Mouse (Mus musculus) thymus, postnatal 0 days (tissue): ENCODE measurements around the gene Gm10337. TPM values are rescaled to one million over a fixed set of nuclear protein-coding genes. Genes with fewer than 3 reads are reported as not detected.

Experiments
- DNase-seq: peaks from one replicate; pipeline ENCODE4 v3.0.0-alpha.2; 2015; ENCODE audit warnings: low spot score
- polyA plus RNA-seq: library from polyadenylated mRNA; unstranded; fragments of >200 nt; fragmentation: Nextera tagmentation; extraction: Ambion mirVana; gene quantifications from 2 replicates; pipeline ENCODE4 v1.2.1, GENCODE M21; 2015

Gm10337 gene
- polyA plus RNA-seq, 1 experiment from 2014 or later, result not detected

GRCm38 (mm10) chr15:102547478-102547877 is 44.0 kb downstream of the Gm10337 start:
- DNase-seq, result no peak

GRCm38 (mm10) chr15:102552599-102552998 is 49.1 kb downstream of the Gm10337 start:
- no peak for DNase-seq

Other genes with a start within 250 kb of the Gm10337 start
- 6.0 and 7.4 TPM in 2 replicates for gene Rarg, start 246.2 kb upstream of the Gm10337 start, polyA plus RNA-seq
- 0.17 and 0.26 TPM in 2 replicates for gene Gm9918, start 233.2 kb upstream of the Gm10337 start, polyA plus RNA-seq
- gene Mfsd5, start 224.3 kb upstream of the Gm10337 start, polyA plus RNA-seq, result 53.5 and 55.1 TPM in 2 replicates
- gene Espl1, start 207.5 kb upstream of the Gm10337 start, polyA plus RNA-seq, result 17.7 and 18.0 TPM in 2 replicates
- gene Pfdn5, start 177.6 kb upstream of the Gm10337 start, polyA plus RNA-seq, result 446 and 454 TPM in 2 replicates
- 94.7 and 107 TPM in 2 replicates for gene Myg1, start 172.0 kb upstream of the Gm10337 start, polyA plus RNA-seq
- 56.8 and 61.7 TPM in 2 replicates for gene Aaas, start 153.0 kb upstream of the Gm10337 start, polyA plus RNA-seq
- 0.10 and 0.13 TPM in 2 replicates for gene Sp7, start 136.5 kb upstream of the Gm10337 start, polyA plus RNA-seq
- gene Sp1, start 97.6 kb upstream of the Gm10337 start, polyA plus RNA-seq, result 9.7 and 10.9 TPM in 2 replicates
- gene Amhr2, start 58.4 kb upstream of the Gm10337 start, polyA plus RNA-seq, result 1.8 and 2.1 TPM in 2 replicates
- 88.9 and 90.3 TPM in 2 replicates for gene Prr13, start 44.7 kb upstream of the Gm10337 start, polyA plus RNA-seq
- gene Pcbp2, start 33.2 kb upstream of the Gm10337 start, polyA plus RNA-seq, result 263 and 265 TPM in 2 replicates
- gene Map3k12, start 13.3 kb downstream of the Gm10337 start, polyA plus RNA-seq, result 4.1 and 4.2 TPM in 2 replicates
- gene Tarbp2, start 14.5 kb downstream of the Gm10337 start, polyA plus RNA-seq, result 65.5 and 66.3 TPM in 2 replicates
- 2.1 and 3.9 TPM in 2 replicates for gene Npff, start 21.2 kb downstream of the Gm10337 start, polyA plus RNA-seq
- not detected in 2 replicates for gene Gm28047, start 121.3 kb downstream of the Gm10337 start, polyA plus RNA-seq
- 18.1 and 21.8 TPM in 2 replicates for gene Atf7, start 121.7 kb downstream of the Gm10337 start, polyA plus RNA-seq
- gene Atp5g2, start 168.6 kb downstream of the Gm10337 start, polyA plus RNA-seq, result 76.9 and 85.0 TPM in 2 replicates
- 55.9 and 58.4 TPM in 2 replicates for gene Calcoco1, start 218.5 kb downstream of the Gm10337 start, polyA plus RNA-seq